Mouse (Mus musculus) CH12.LX (cell line): ENCODE results near the gene Olfr110.

Experiments
- CTCF ChIP-seq, 2 experiments: IDR thresholded peaks in 1 of 2; conservative IDR thresholded peaks in 1 of 2; 2 replicates each; pipeline ENCODE4 v1.5.1; 2011 to 2012; ENCODE audit warnings: low read depth in 2 of 2, low read length in 2 of 2, improper control_type of control experiment in 1 of 2, inconsistent platforms in 1 of 2, mild to moderate bottlenecking in 1 of 2, moderate library complexity in 1 of 2
- E2F4 ChIP-seq: IDR thresholded peaks from 2 replicates; pipeline ENCODE4 v1.6.1; 2011; ENCODE audit warnings: low read depth, low read length, improper control_type of control experiment; ENCODE audit not compliant: insufficient replicate concordance
- EP300 ChIP-seq: IDR thresholded peaks from 2 replicates; pipeline ENCODE4 v1.6.1; 2011; ENCODE audit warnings: low read length, improper control_type of control experiment
- RCOR1 ChIP-seq: conservative IDR thresholded peaks from 2 replicates; pipeline ENCODE4 v1.6.1; 2012; ENCODE audit warnings: low read depth, mild to moderate bottlenecking, inconsistent platforms, low read length, improper control_type of control experiment

DNA sequence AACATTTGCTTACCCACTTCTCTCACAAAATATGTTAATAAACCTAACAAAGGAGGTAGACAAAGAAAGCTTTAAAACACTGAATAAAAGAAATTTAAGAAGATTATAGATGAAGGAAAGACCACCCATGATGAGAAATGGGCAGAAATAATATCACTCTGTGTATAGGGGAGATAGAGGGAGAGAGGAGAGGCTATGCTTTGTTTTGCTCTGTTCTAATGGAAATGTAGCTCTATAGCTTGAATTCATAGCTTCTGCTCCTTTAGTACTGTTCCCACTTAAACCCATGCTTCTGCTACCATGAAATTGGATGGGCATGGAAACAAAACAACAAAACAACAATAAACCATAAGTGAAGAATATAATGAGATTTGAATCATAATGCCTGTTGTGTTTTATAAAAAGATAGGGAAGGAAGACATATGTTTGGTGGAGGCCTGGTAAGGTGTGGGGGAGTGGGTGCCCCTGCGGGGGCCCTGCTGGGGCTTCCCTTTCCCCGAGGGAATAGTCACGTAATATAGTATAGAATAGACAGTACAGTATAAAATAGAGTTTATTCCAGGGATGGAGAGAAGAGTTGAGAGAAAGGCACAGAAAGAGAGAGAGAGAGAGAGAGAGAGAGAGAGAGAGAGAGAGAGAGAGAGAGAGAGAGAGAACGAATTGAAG, 49.3 kb downstream of the Olfr110 start:
- no peak for TF ChIP-seq CTCF (conservative IDR thresholded peaks at IDR 0.05 in 1 of 2, IDR thresholded peaks at IDR 0.05 in 1 of 2; ENCODE audit: low read depth in 2 of 2, low read length in 2 of 2)
- no peak for TF ChIP-seq RCOR1
- no peak for TF ChIP-seq EP300
- no peak for TF ChIP-seq E2F4
